Mouse (Mus musculus) NIH3T3 (cell line): ENCODE data around the gene Myoz2.

Experiments used
- DNase-seq: peaks from one replicate; pipeline ENCODE4 v3.0.0-alpha.2; 2012; ENCODE audit warnings: low read depth

Myoz2 gene

GRCm38 (mm10) chr3:123007386-123007785 lies 27.4 kb downstream of the Myoz2 start:
- peak; percentile 86 for DNase-seq

GRCm38 (mm10) chr3:123001053-123001452 lies 33.8 kb downstream of the Myoz2 start:
- peak; percentile 26 for DNase-seq

- peak; percentile 47 for DNase-seq
Measured at GRCm38 (mm10) chr3:122998511-122998910, 36.3 kb downstream of the Myoz2 start.

- DNase-seq = no peak
Measured at GRCm38 (mm10) chr3:122996968-122997367, 37.8 kb downstream of the Myoz2 start.

- peak; percentile 33 for DNase-seq
Measured at GRCm38 (mm10) chr3:122986906-122987305, 47.9 kb downstream of the Myoz2 start.

- peak; percentile 35 for DNase-seq
Measured at GRCm38 (mm10) chr3:122986386-122986785, 48.4 kb downstream of the Myoz2 start.

GRCm38 (mm10) chr3:122985183-122985944 lies 49.5 kb downstream of the Myoz2 start:
- DNase-seq = no peak

- peak; percentile 99 for DNase-seq
Measured at GRCm38 (mm10) chr3:122984249-122985182, 50.3 kb downstream of the Myoz2 start, which contains the start of gene Usp53. Gene Usp53, minus strand, starts transcription at chr3:122984510.

GRCm38 (mm10) chr3:122983849-122984248 lies 51.0 kb downstream of the Myoz2 start:
- DNase-seq = peak; percentile 87

- no peak for DNase-seq
Measured at GRCm38 (mm10) chr3:122975964-122976363, 58.9 kb downstream of the Myoz2 start.

- peak; percentile 10 for DNase-seq
Measured at GRCm38 (mm10) chr3:122975363-122975762, 59.5 kb downstream of the Myoz2 start.

GRCm38 (mm10) chr3:122974833-122975232 lies 60.0 kb downstream of the Myoz2 start:
- no peak for DNase-seq

- DNase-seq = no peak
Measured at GRCm38 (mm10) chr3:122972126-122972822, 62.5 kb downstream of the Myoz2 start.

GRCm38 (mm10) chr3:122968391-122968790 lies 66.4 kb downstream of the Myoz2 start:
- DNase-seq = no peak

GRCm38 (mm10) chr3:122964301-122964700 lies 70.5 kb downstream of the Myoz2 start:
- DNase-seq = no peak
